Mouse (Mus musculus) CH12.LX (cell line): Measurements from ENCODE around the gene Scd3. TPM values are rescaled to one million over a fixed set of nuclear protein-coding genes. Genes with fewer than 3 reads are reported as not detected.

ENCODE experiments used
- DNase-seq: peaks from one replicate; pipeline ENCODE4 v3.0.0-alpha.2; 2013; ENCODE audit errors: extremely low read depth
- H3K27ac ChIP-seq: 2 replicates; pipeline ENCODE4 v1.5.1; 2012; ENCODE audit warnings: low read depth, mild to moderate bottlenecking, control low read depth, moderate library complexity; ENCODE audit not compliant: insufficient read depth
- H3K27me3 ChIP-seq: replicated peaks from 2 replicates; pipeline ENCODE3; 2012; ENCODE audit warnings: inconsistent platforms
- H3K36me3 ChIP-seq, 2 experiments: replicated peaks in 1 of 2; 2 replicates each; pipeline versions ENCODE3 to v1.6.1; 2012; ENCODE audit warnings: inconsistent platforms in 1 of 2, low read length in 1 of 2, mild to moderate bottlenecking in 1 of 2, mixed read lengths in 1 of 2, moderate library complexity in 1 of 2; ENCODE audit not compliant: control insufficient read depth in 1 of 2, insufficient read depth in 1 of 2
- H3K4me1 ChIP-seq, 2 experiments: 2 replicates each; pipeline ENCODE4 v1.6.1; 2012; ENCODE audit warnings: inconsistent platforms in 1 of 2, moderate library complexity in 1 of 2; ENCODE audit not compliant: insufficient read depth in 2 of 2, control insufficient read depth in 1 of 2
- H3K4me2 ChIP-seq: 2 replicates; pipeline ENCODE4 v1.6.1; 2012; ENCODE audit warnings: low read depth, mild to moderate bottlenecking, control low read depth; ENCODE audit not compliant: poor library complexity, insufficient read depth, severe bottlenecking
- H3K4me3 ChIP-seq, 3 experiments: fragments of 150-350 bp in 1 of 3; sonication (generic) in 1 of 3; replicated peaks in 1 of 3; 2 replicates each; pipeline versions ENCODE3 to v1.5.1; 2011 to 2012; ENCODE audit warnings: low read depth in 2 of 3, low read length in 2 of 3, mild to moderate bottlenecking in 2 of 3, moderate library complexity in 2 of 3, control low read depth in 1 of 3, improper control_type of control experiment in 1 of 3, inconsistent platforms in 1 of 3, mixed read lengths in 1 of 3; ENCODE audit not compliant: poor library complexity in 1 of 3
- H3K79me2 ChIP-seq: replicated peaks from 2 replicates; pipeline ENCODE4 v1.6.1; 2012; ENCODE audit warnings: mild to moderate bottlenecking, moderate library complexity; ENCODE audit not compliant: control insufficient read depth, poor library complexity, insufficient read depth, severe bottlenecking; ENCODE audit errors: extremely low read depth
- H3K9ac ChIP-seq: 2 replicates; pipeline ENCODE4 v1.6.1; 2012; ENCODE audit warnings: low read depth, mild to moderate bottlenecking, control low read depth, moderate library complexity; ENCODE audit not compliant: insufficient read depth
- H3K9me3 ChIP-seq: replicated peaks from 2 replicates; pipeline ENCODE3; 2012; ENCODE audit warnings: low read length, inconsistent platforms, mixed read lengths
- CHD1 ChIP-seq: IDR thresholded peaks from 2 replicates; pipeline ENCODE4 v1.6.1; 2012; ENCODE audit warnings: low read depth, low read length, improper control_type of control experiment, inconsistent platforms
- HCFC1 ChIP-seq: IDR thresholded peaks from 2 replicates; pipeline ENCODE4 v1.6.1; 2012; ENCODE audit warnings: low read depth, mild to moderate bottlenecking, inconsistent platforms, low read length, improper control_type of control experiment
- IRF4 ChIP-seq: IDR thresholded peaks from 2 replicates; pipeline ENCODE4 v1.6.1; 2014; ENCODE audit warnings: low read depth, mild to moderate bottlenecking, inconsistent platforms, low read length, improper control_type of control experiment
- MXI1 ChIP-seq: IDR thresholded peaks from 2 replicates; pipeline ENCODE4 v1.6.1; 2011; ENCODE audit warnings: mild to moderate bottlenecking, low read depth, low read length, improper control_type of control experiment
- MYC ChIP-seq: IDR thresholded peaks from 2 replicates; pipeline ENCODE4 v1.6.1; 2011; ENCODE audit warnings: low read depth, mild to moderate bottlenecking, improper control_type of control experiment, low read length
- NELFE ChIP-seq: IDR thresholded peaks from 2 replicates; pipeline ENCODE4 v1.6.1; 2011; ENCODE audit warnings: low read depth, low read length, improper control_type of control experiment
- POLR2A ChIP-seq: IDR thresholded peaks from 2 replicates; pipeline ENCODE4 v1.6.1; 2011; ENCODE audit warnings: low read depth, mild to moderate bottlenecking, improper control_type of control experiment, low read length
- RAD21 ChIP-seq: IDR thresholded peaks from 2 replicates; pipeline ENCODE4 v1.6.1; 2011; ENCODE audit warnings: low read depth, mild to moderate bottlenecking, low read length, improper control_type of control experiment, moderate library complexity
- RCOR1 ChIP-seq: conservative IDR thresholded peaks from 2 replicates; pipeline ENCODE4 v1.6.1; 2012; ENCODE audit warnings: low read depth, mild to moderate bottlenecking, inconsistent platforms, low read length, improper control_type of control experiment
- ZMIZ1 ChIP-seq: IDR thresholded peaks from 2 replicates; pipeline ENCODE4 v1.6.1; 2012; ENCODE audit warnings: low read depth, mild to moderate bottlenecking, inconsistent platforms, low read length, improper control_type of control experiment
- dilution Hi-C: fragments of 300-500 bp; cut with MboI; formaldehyde crosslinking; loops from 2 replicates; pipeline ENCODE4 v1.14.3; 2020; ENCODE audit warnings: low sequenced_read_pairs; ENCODE audit not compliant: extremely low pct_unique_long_range_greater_than_20kb, extremely low pct_ligation_motif_present
- in situ Hi-C: fragments of 300-500 bp; cut with MboI; formaldehyde crosslinking; loops from 3 replicates; pipeline ENCODE4 v1.14.3; 2019; ENCODE audit warnings: low sequenced_read_pairs, low pct_ligation_motif_present, low pct_unique_long_range_greater_than_20kb, mixed read lengths
- polyA plus RNA-seq: library from polyadenylated mRNA; unstranded; fragments of >175 nt; gene quantifications from 2 replicates; pipeline ENCODE4 v1.2.1, GENCODE M21; 2012; ENCODE audit warnings: low read depth; ENCODE audit not compliant: insufficient read length
- total RNA-seq, 2 experiments: library from RNA; depleted of rRNA; stranded (reverse); fragments of 300-350 nt in 1 of 2; fragments of >200 nt in 1 of 2; gene quantifications; 2 replicates each; pipeline ENCODE4 v1.2.3; 2012 to 2014

The Scd3 gene
- total and polyA plus RNA-seq, 3 experiments = not detected

- in situ Hi-C loops = no loop called here
These were observed 90.1 kb downstream of the Scd3 start, which contains the start of gene Scd2 for GRCm38 (mm10) chr19:44292941-44293768. TSS of gene Scd2 (plus strand) at chr19:44293674.

More at GRCm38 (mm10) chr19:44292941-44293768, 90.1 kb downstream of the Scd3 start, which contains the start of gene Scd2:
- H3K27ac ChIP-seq = peak within 1 kb of the TSS; percentile 74
- peak within 1 kb of the TSS; percentile 84 for H3K4me2 ChIP-seq
- peak within 1 kb of the TSS; percentile 80 to 94 (median 92) for H3K4me3 ChIP-seq
- DNase-seq = no peak
- H3K27me3 ChIP-seq = no peaks in the 10 kb centered on the region
- H3K4me1 ChIP-seq = peaks cover 7 to 33% of the 10 kb centered on the region in 2 experiments
- H3K9me3 ChIP-seq = no peaks in the 10 kb centered on the region
- TF ChIP-seq RCOR1 = 0 out of 2 replicates have a peak, but pooled peaks have one; percentile 6
- peak; percentile 16; the same call in 1 of the 2 replicates for TF ChIP-seq IRF4
- 0 out of 2 replicates have a peak, but pooled peaks have one; percentile 4 for TF ChIP-seq MYC
- TF ChIP-seq CHD1 = 0 out of 2 replicates have a peak, but pooled peaks have one; percentile 24
- peak; percentile 32; the same call in 1 of the 2 replicates for TF ChIP-seq ZMIZ1
- no peak for TF ChIP-seq RAD21
- peak; percentile 8; the same call in 1 of the 2 replicates for TF ChIP-seq NELFE
- no peak; the same call in 1 of the 2 replicates for TF ChIP-seq POLR2A
- TF ChIP-seq HCFC1 = no peak
- peak; percentile 21; the same call in 1 of the 2 replicates for TF ChIP-seq MXI1
- TF ChIP-seq, all 38 proteins: peak for 7
- dilution Hi-C loops = no loop called here
- Histone ChIP-seq H3K36me3 (peaks cover 29 to 36% of the 10 kb centered on the region in 2 experiments), H3K79me2 (peaks cover 41% of the 10 kb centered on the region), H3K9ac (peak within 1 kb of the TSS; percentile 88)

Other genes starting within 250 kb of the Scd3 start
- gene Cpn1, start 216.7 kb upstream of the Scd3 start, total RNA-seq (2012; rRNA removed) = 0.13 and 0.17 TPM in 2 replicates
- 0.34 and 0.45 TPM in 2 replicates for gene Cpn1, start 216.7 kb upstream of the Scd3 start, total RNA-seq (2014; rRNA removed)
- 0.83 and 1.0 TPM in 2 replicates for gene Cpn1, start 216.7 kb upstream of the Scd3 start, polyA plus RNA-seq
- gene Cyp2c23, start 174.1 kb upstream of the Scd3 start, total RNA-seq (2012; rRNA removed) = not detected in 2 replicates
- gene Cyp2c23, start 174.1 kb upstream of the Scd3 start, total RNA-seq (2014; rRNA removed) = 0.13 TPM in 1 of 2 replicates, not detected in the other
- 0.11 and 0.12 TPM in 2 replicates for gene Cyp2c23, start 174.1 kb upstream of the Scd3 start, polyA plus RNA-seq
- gene Erlin1, start 133.5 kb upstream of the Scd3 start, total RNA-seq (2012; rRNA removed) = 9.3 and 9.7 TPM in 2 replicates
- 26.6 TPM in 2 replicates for gene Erlin1, start 133.5 kb upstream of the Scd3 start, total RNA-seq (2014; rRNA removed)
- 22.7 and 25.9 TPM in 2 replicates for gene Erlin1, start 133.5 kb upstream of the Scd3 start, polyA plus RNA-seq
- gene Chuk, start 95.8 kb upstream of the Scd3 start, total RNA-seq (2012; rRNA removed) = 36.4 and 36.9 TPM in 2 replicates
- gene Chuk, start 95.8 kb upstream of the Scd3 start, total RNA-seq (2014; rRNA removed) = 82.4 and 102 TPM in 2 replicates
- gene Chuk, start 95.8 kb upstream of the Scd3 start, polyA plus RNA-seq = 40.6 and 42.7 TPM in 2 replicates
- gene Cwf19l1, start 67.4 kb upstream of the Scd3 start, total RNA-seq (2012; rRNA removed) = 11.0 and 15.2 TPM in 2 replicates
- gene Cwf19l1, start 67.4 kb upstream of the Scd3 start, total RNA-seq (2014; rRNA removed) = 27.8 and 30.4 TPM in 2 replicates
- 45.0 and 45.9 TPM in 2 replicates for gene Cwf19l1, start 67.4 kb upstream of the Scd3 start, polyA plus RNA-seq
- 115 and 117 TPM in 2 replicates for gene Bloc1s2, start 56.8 kb upstream of the Scd3 start, total RNA-seq (2012; rRNA removed)
- 92.4 and 107 TPM in 2 replicates for gene Bloc1s2, start 56.8 kb upstream of the Scd3 start, total RNA-seq (2014; rRNA removed)
- 96.3 and 101 TPM in 2 replicates for gene Bloc1s2, start 56.8 kb upstream of the Scd3 start, polyA plus RNA-seq
- gene Pkd2l1, start 10.8 kb upstream of the Scd3 start, total RNA-seq (2012; rRNA removed) = 0.04 TPM in 1 of 2 replicates, not detected in the other
- gene Pkd2l1, start 10.8 kb upstream of the Scd3 start, total RNA-seq (2014; rRNA removed) = not detected in 2 replicates
- 0.07 TPM in 2 replicates for gene Pkd2l1, start 10.8 kb upstream of the Scd3 start, polyA plus RNA-seq
- gene Scd2, start 90.4 kb downstream of the Scd3 start, total RNA-seq (2012; rRNA removed) = 204 and 212 TPM in 2 replicates
- gene Scd2, start 90.4 kb downstream of the Scd3 start, total RNA-seq (2014; rRNA removed) = 123 and 205 TPM in 2 replicates
- 274 and 408 TPM in 2 replicates for gene Scd2, start 90.4 kb downstream of the Scd3 start, polyA plus RNA-seq
- 0.08 TPM in 1 of 2 replicates, not detected in the other for gene Scd4, start 129.8 kb downstream of the Scd3 start, total RNA-seq (2012; rRNA removed)
- 0.18 TPM in 1 of 2 replicates, not detected in the other for gene Scd4, start 129.8 kb downstream of the Scd3 start, total RNA-seq (2014; rRNA removed)
- 0.10 and 0.11 TPM in 2 replicates for gene Scd4, start 129.8 kb downstream of the Scd3 start, polyA plus RNA-seq
- 202 and 225 TPM in 2 replicates for gene Scd1, start 204.6 kb downstream of the Scd3 start, total RNA-seq (2012; rRNA removed)
- 240 and 314 TPM in 2 replicates for gene Scd1, start 204.6 kb downstream of the Scd3 start, total RNA-seq (2014; rRNA removed)
- gene Scd1, start 204.6 kb downstream of the Scd3 start, polyA plus RNA-seq = 203 and 244 TPM in 2 replicates